Mouse (Mus musculus) embryo, embryonic 9.5 days (tissue): ENCODE data around the gene Mup19.
"Not testable (repeated sequence)": the region's sequence is repeated elsewhere in the genome, so short reads cannot be mapped to it uniquely, and the experiment has no call there.

ENCODE experiments used
- DNase-seq: peaks from one replicate; pipeline ENCODE4 v3.0.0-alpha.2; 2017; ENCODE audit errors: extremely low spot score

Gene Mup19

GRCm38 (mm10) chr4:61782169-61782568, at the start of gene Mup19:
Gene Mup19 (minus strand): TSS chr4:61782269.
- not testable (repeated sequence) for DNase-seq

GRCm38 (mm10) chr4:61829211-61829610, 47.1 kb upstream of the Mup19 start:
- DNase-seq: no peak

DNA sequence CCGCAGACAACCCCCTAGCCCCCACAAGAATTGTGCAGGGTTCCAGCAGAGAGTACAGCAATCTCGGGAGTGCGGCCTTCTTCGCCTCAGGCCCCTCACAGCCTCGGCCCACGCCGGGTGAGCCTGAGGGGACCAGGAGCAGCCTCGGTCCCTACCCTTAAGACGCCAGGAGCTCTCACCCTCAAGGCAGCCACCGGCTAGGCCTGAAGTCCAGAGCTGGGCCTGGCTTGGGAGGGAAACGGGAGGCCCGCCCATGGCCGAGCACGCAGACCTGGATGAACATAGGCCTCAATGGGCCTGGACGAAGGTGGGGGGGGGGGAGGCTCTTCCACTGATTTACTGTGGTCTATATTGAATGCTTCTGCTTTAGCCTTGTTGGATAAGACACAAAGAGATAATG, 41.1 kb upstream of the Mup19 start:
- DNase-seq: no peak

DNA sequence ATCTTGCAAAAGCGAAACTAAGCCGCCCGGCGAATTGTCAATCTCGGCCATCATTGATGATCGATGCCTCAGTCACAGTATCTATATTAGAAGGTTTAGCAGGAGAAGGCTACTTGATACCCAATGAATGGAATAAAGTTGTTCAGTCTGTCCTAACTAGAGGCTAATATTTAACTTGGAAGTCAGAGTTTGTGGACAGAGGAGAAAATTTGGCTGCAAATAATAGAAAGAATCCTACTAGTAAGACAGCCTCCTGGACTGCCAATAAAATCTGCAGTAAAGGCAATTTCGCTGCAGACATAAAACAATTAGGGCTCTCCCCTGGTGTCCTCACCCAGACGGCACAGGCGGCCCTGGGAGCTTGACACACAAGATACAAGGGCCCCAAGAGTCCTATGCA, 40.5 kb upstream of the Mup19 start:
- not testable (repeated sequence) for DNase-seq

- DNase-seq: no peak
These were observed 33.5 kb upstream of the Mup19 start for GRCm38 (mm10) chr4:61815602-61816001.

GRCm38 (mm10) chr4:61813435-61813834, 31.4 kb upstream of the Mup19 start:
- DNase-seq: no peak

- DNase-seq: peak; percentile 53
These were observed 29.1 kb upstream of the Mup19 start for GRCm38 (mm10) chr4:61811193-61811592.

DNA sequence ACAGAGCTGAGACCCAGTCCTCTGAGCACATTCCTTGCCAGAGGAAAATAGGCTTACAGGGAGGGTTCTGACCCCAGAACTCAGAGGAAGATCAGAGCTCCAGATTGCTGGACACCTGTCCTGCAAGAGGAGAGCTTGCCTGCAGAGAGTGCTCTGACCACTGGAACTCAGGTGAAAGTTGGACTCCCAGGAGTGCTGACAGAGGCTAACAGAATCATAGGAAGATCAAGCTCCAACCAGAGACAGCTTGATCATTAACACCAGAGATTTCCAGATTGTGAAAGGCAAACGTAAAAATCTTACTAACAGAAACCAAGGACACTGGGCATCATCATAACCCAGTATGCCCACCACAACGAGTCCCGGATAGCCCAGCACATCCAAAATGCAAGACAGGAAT, 26.9 kb upstream of the Mup19 start:
- not testable (repeated sequence) for DNase-seq

DNA sequence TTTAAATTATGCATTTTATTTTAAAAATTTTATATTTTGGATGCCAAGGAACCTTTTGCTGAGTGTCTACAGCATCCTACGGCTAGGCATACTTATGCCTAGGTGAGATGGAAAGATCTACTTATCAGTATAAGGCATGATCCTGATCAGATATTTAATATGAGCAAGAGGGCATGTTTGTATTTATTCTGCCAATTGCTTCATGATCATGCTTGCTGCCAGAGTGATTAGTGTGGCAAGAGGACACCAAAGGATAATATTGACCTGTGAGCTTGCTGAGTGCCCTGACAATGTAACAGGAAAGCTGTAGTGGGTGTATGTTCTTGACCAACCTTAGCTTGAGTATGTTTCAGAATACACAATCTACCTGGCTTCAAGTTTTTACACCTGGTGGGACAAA, 7.6 kb upstream of the Mup19 start:
- not testable (repeated sequence) for DNase-seq

DNA sequence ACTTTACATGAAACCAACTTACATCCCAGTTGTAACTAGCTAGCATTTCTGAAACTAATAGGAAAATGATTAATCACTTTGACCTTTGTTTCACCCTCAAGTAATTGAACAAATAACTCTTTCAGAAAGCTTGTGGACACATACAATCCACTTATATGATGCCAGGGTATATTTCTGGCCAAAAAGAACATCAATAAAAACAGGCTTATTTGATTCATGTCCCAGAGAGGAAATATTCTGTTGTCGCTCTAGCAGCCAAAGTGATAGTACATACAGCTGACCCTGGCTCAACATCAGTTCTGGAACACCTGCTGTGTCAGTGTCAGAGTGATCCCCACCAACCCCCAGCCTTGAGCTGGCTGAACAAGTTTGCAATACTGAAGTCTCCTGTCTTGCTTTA, 2.2 kb upstream of the Mup19 start:
- not testable (repeated sequence) for DNase-seq
